8 mouse cellular contexts compared by ENCODE assay signal in genomic region chr9:58248746-58249413, GRCm38 (mm10). TPM values are rescaled to one million over a fixed set of nuclear protein-coding genes. Genes with fewer than 3 reads are reported as not detected.
A peak's percentile ranks its signal among the peaks of the same experiment; 100 is the strongest.
DNase-seq lines count a peak whose midpoint lies in the region; ATAC-seq lines count a peak whose summit lies in the region.

No protein-coding gene starts in this region.

- H3K36me3 ChIP-seq in heart, embryonic 13.5 days: peaks cover 23% of the 10 kb centered on the region
- no peaks in the 10 kb centered on the region for H3K36me3 ChIP-seq in hindbrain, embryonic 11.5 days (ENCODE audit: control insufficient read depth, insufficient read depth, low read length)
- H3K36me3 ChIP-seq in midbrain, embryonic 12.5 days: no peaks in the 10 kb centered on the region

- no peaks in the 10 kb centered on the region for H3K27me3 ChIP-seq in heart, embryonic 13.5 days (replicated peaks)
- H3K27me3 ChIP-seq in hindbrain, embryonic 11.5 days (ENCODE audit: control insufficient read depth, insufficient read depth, low read length): no peaks in the 10 kb centered on the region
- no peaks in the 10 kb centered on the region for H3K27me3 ChIP-seq in midbrain, embryonic 12.5 days

- peak overlapping the region; percentile 86 for H3K4me2 ChIP-seq in heart, embryonic 13.5 days
- H3K4me2 ChIP-seq in hindbrain, embryonic 11.5 days (replicated peaks; ENCODE audit: low read depth, low read length): peak overlapping the region; percentile 40
- H3K4me2 ChIP-seq in midbrain, embryonic 12.5 days (replicated peaks): peak overlapping the region; percentile 59

- peak overlapping the region; percentile 93 for H3K9ac ChIP-seq in heart, embryonic 13.5 days
- 0 out of 2 replicates have a peak overlapping the region, but pooled peaks have one; percentile 19 for H3K9ac ChIP-seq in hindbrain, embryonic 11.5 days (ENCODE audit: low read depth, low read length)
- peak overlapping the region; percentile 56; the same call in 1 of the 2 replicates for H3K9ac ChIP-seq in midbrain, embryonic 12.5 days (replicated peaks)

- intact Hi-C loops in left cerebral cortex, postnatal 36 days (cut with DNase I): no loop called here

- 18% methylated on average over 7 of the region's 7 CpGs for WGBS in heart, embryonic 13.5 days
- 49% methylated on average over 7 of the region's 7 CpGs for WGBS in hindbrain, embryonic 11.5 days
- WGBS in midbrain, embryonic 12.5 days: 47% methylated on average over 7 of the region's 7 CpGs

- peaks cover 59% of the 10 kb centered on the region for H3K4me1 ChIP-seq in heart, embryonic 13.5 days
- peaks cover 3% of the 10 kb centered on the region; the same call in 1 of the 2 replicates for H3K4me1 ChIP-seq in hindbrain, embryonic 11.5 days (replicated peaks; ENCODE audit: control insufficient read depth, insufficient read depth, low read length)
- peaks cover 33% of the 10 kb centered on the region for H3K4me1 ChIP-seq in midbrain, embryonic 12.5 days

- H3K4me3 ChIP-seq in heart, embryonic 13.5 days: peak overlapping the region; percentile 72
- H3K4me3 ChIP-seq in hindbrain, embryonic 11.5 days (ENCODE audit: low read depth, low read length): peak overlapping the region; percentile 32
- H3K4me3 ChIP-seq in midbrain, embryonic 12.5 days: peak overlapping the region; percentile 42

- no peak for DNase-seq in heart, postnatal 4 days
- DNase-seq in NIH3T3 (ENCODE audit: low read depth): peak; percentile 21
- DNase-seq in hindbrain, embryonic 11.5 days (ENCODE audit: low spot score): no peak
- DNase-seq in left cerebral cortex, postnatal 36 days (ENCODE audit: low spot score in 2 of 2): no peak
- no peak for DNase-seq in frontal cortex, postnatal 14 days (ENCODE audit: low spot score in 2 of 2)
- no peak for DNase-seq in right cerebral cortex, adult 2 months (ENCODE audit: low spot score in 2 of 2)

- H3K27ac ChIP-seq in heart, embryonic 13.5 days (replicated peaks): peak overlapping the region; percentile 91
- no peak overlapping the region for H3K27ac ChIP-seq in hindbrain, embryonic 11.5 days (ENCODE audit: low read depth, low read length)
- H3K27ac ChIP-seq in midbrain, embryonic 12.5 days (replicated peaks): no peak overlapping the region

- no peaks in the 10 kb centered on the region for H3K9me3 ChIP-seq in heart, embryonic 13.5 days
- H3K9me3 ChIP-seq in hindbrain, embryonic 11.5 days (ENCODE audit: control insufficient read depth, low read length): no peaks in the 10 kb centered on the region
- no peaks in the 10 kb centered on the region for H3K9me3 ChIP-seq in midbrain, embryonic 12.5 days

- ATAC-seq in heart, embryonic 13.5 days (ENCODE audit: extremely low read depth, insufficient number of reproducible peaks, low FRiP score, low TSS enrichment): no peak
- no peak for ATAC-seq in hindbrain, embryonic 11.5 days (ENCODE audit: low FRiP score)
- no peak for ATAC-seq in midbrain, embryonic 12.5 days (ENCODE audit: low FRiP score, low read depth)

RNA-seq across cellular contexts. Expression of gene Pml, which starts 0.7 kb away (rescaled TPM):
- 11.9 and 12.9 TPM in 2 replicates for polyA plus RNA-seq in heart, embryonic 13.5 days (2015; fragmentation: Nextera tagmentation; extraction: Ambion mirVana)
- 10 to 100 TPM; 15.3 to 17.6 TPM for total RNA-seq in heart, postnatal 4 days (2021)
- polyA plus RNA-seq in hindbrain, embryonic 11.5 days (2014; fragmentation: Nextera tagmentation; extraction: Ambion mirVana): 6.4 and 8.3 TPM in 2 replicates
- 9.7 and 9.8 TPM in 2 replicates for polyA plus RNA-seq in midbrain, embryonic 12.5 days (2016; fragmentation: Nextera tagmentation; extraction: Ambion mirVana)
- total RNA-seq in left cerebral cortex, postnatal 36 days (2021): 10 to 100 TPM; 13.7 to 17.5 TPM

RNA-seq across cellular contexts. Expression of gene Stoml1, which starts 4.1 kb away (rescaled TPM):
- polyA plus RNA-seq in heart, embryonic 13.5 days (2015; fragmentation: Nextera tagmentation; extraction: Ambion mirVana): 25.0 and 25.6 TPM in 2 replicates
- total RNA-seq in heart, postnatal 4 days (2021): 10 to 100 TPM; 14.2 to 17.1 TPM
- polyA plus RNA-seq in hindbrain, embryonic 11.5 days (2014; fragmentation: Nextera tagmentation; extraction: Ambion mirVana): 31.2 and 35.7 TPM in 2 replicates
- 64.1 and 65.2 TPM in 2 replicates for polyA plus RNA-seq in midbrain, embryonic 12.5 days (2016; fragmentation: Nextera tagmentation; extraction: Ambion mirVana)
- total RNA-seq in left cerebral cortex, postnatal 36 days (2021): 10 to 100 TPM; 64.6 to 72.4 TPM

RNA-seq across cellular contexts. Expression of gene Islr2, which starts 44.8 kb away (rescaled TPM):
- polyA plus RNA-seq in heart, embryonic 13.5 days (2015; fragmentation: Nextera tagmentation; extraction: Ambion mirVana): 0.05 and 0.17 TPM in 2 replicates
- under 1 TPM; 0.83 to 0.86 TPM for total RNA-seq in heart, postnatal 4 days (2021)
- 5.5 and 6.7 TPM in 2 replicates for polyA plus RNA-seq in hindbrain, embryonic 11.5 days (2014; fragmentation: Nextera tagmentation; extraction: Ambion mirVana)
- polyA plus RNA-seq in midbrain, embryonic 12.5 days (2016; fragmentation: Nextera tagmentation; extraction: Ambion mirVana): 27.0 and 27.8 TPM in 2 replicates
- 10 to 100 TPM; 75.1 to 80.7 TPM for total RNA-seq in left cerebral cortex, postnatal 36 days (2021)

RNA-seq across cellular contexts. Expression of gene Islr, which starts 44.8 kb away (rescaled TPM):
- polyA plus RNA-seq in heart, embryonic 13.5 days (2015; fragmentation: Nextera tagmentation; extraction: Ambion mirVana): 18.6 and 23.3 TPM in 2 replicates
- total RNA-seq in heart, postnatal 4 days (2021): 10 to 100 TPM; 25.4 to 31.0 TPM
- 15.5 and 16.7 TPM in 2 replicates for polyA plus RNA-seq in hindbrain, embryonic 11.5 days (2014; fragmentation: Nextera tagmentation; extraction: Ambion mirVana)
- 25.1 and 42.6 TPM in 2 replicates for polyA plus RNA-seq in midbrain, embryonic 12.5 days (2016; fragmentation: Nextera tagmentation; extraction: Ambion mirVana)
- total RNA-seq in left cerebral cortex, postnatal 36 days (2021): 10 to 100 TPM; 13.8 to 16.8 TPM

Comparison
In these comparisons a context has a peak if more than half of its experiments do, and no peak if none do; other contexts are left out.
1. H3K9ac ChIP-seq: peak in every context shown above with its lines; median percentile 93 in heart, embryonic 13.5 days; 56 in midbrain, embryonic 12.5 days; 19 in hindbrain, embryonic 11.5 days.